Mouse (Mus musculus): ENCODE data around the gene Nectin3. TPM values are rescaled to one million over a fixed set of nuclear protein-coding genes. Genes with fewer than 3 reads are reported as not detected.

Nectin3 gene
- polyA plus RNA-seq (2017; shearing (Covaris generic)), result 0.42 TPM

DNA sequence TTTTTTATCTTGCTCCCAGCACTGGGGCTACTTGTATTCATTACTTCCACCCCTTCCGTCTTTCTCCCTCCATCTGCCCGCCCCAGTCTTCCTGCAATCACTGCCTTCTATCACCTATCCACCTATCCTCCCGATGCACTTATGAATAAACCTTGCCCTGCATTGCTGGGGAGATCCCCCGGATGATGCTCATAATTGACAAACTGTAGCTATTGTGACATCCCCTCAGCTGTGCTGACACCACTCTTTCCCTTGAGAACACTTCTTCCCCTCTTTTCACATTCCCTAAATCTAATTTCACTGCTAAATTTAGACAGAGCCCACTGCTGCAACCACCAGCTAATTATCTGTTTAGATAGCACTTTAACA, at the start of gene Nectin3:
Gene Nectin3, minus strand, starts transcription at position 105 of the 369 bp plus-strand sequence.

